Mouse (Mus musculus): Measurements from ENCODE around the gene Cacna1c. TPM values are rescaled to one million over a fixed set of nuclear protein-coding genes. Genes with fewer than 3 reads are reported as not detected.

Gene Cacna1c
- polyA plus RNA-seq, 1 experiment from 2014 or later = 44.0 TPM

- ATAC-seq (replicated peaks; ENCODE audit: insufficient number of reproducible peaks, low FRiP score, low TSS enrichment) = no peak
- Histone ChIP-seq H3K36me3 (ENCODE audit: control insufficient read depth, insufficient read depth, low read length) (no peaks in the 10 kb centered on the region; the same call in 1 of the 2 replicates), H3K4me1 (ENCODE audit: control insufficient read depth, insufficient read depth, low read length) (peaks cover 53% of the 10 kb centered on the region), H3K27ac (ENCODE audit: low read depth, low read length) (peak overlapping the region; percentile 17; the same call in 1 of the 2 replicates), H3K9me3 (replicated peaks; ENCODE audit: control insufficient read depth, low read length) (no peaks in the 10 kb centered on the region), H3K27me3 (ENCODE audit: control insufficient read depth, insufficient read depth, low read length) (no peaks in the 10 kb centered on the region), H3K4me2 (no peak overlapping the region; the same call in 1 of the 2 replicates), H3K9ac (ENCODE audit: low read depth, low read length) (no peak overlapping the region), H3K4me3 (ENCODE audit: low read depth, low read length) (no peak overlapping the region)
- 36% methylated on average over 3 of the region's 3 CpGs for WGBS (ENCODE audit: insufficient replicate concordance)
Measured at GRCm38 (mm10) chr6:119058896-119059295, 137.3 kb downstream of the Cacna1c start.

- Histone ChIP-seq H3K27ac (ENCODE audit: low read depth, low read length) (no peak overlapping the region), H3K9me3 (replicated peaks; ENCODE audit: control insufficient read depth, low read length) (no peaks in the 10 kb centered on the region), H3K27me3 (ENCODE audit: control insufficient read depth, insufficient read depth, low read length) (no peaks in the 10 kb centered on the region), H3K4me2 (no peak overlapping the region; the same call in 1 of the 2 replicates), H3K36me3 (ENCODE audit: control insufficient read depth, insufficient read depth, low read length) (no peaks in the 10 kb centered on the region; the same call in 1 of the 2 replicates), H3K9ac (ENCODE audit: low read depth, low read length) (no peak overlapping the region), H3K4me3 (ENCODE audit: low read depth, low read length) (no peak overlapping the region), H3K4me1 (ENCODE audit: control insufficient read depth, insufficient read depth, low read length) (peaks cover 49% of the 10 kb centered on the region)
- WGBS (ENCODE audit: insufficient replicate concordance) = 57% methylated on average over 8 of the region's 8 CpGs
- ATAC-seq (replicated peaks; ENCODE audit: insufficient number of reproducible peaks, low FRiP score, low TSS enrichment) = no peak
Measured at GRCm38 (mm10) chr6:119058461-119058860, 137.8 kb downstream of the Cacna1c start.

DNA sequence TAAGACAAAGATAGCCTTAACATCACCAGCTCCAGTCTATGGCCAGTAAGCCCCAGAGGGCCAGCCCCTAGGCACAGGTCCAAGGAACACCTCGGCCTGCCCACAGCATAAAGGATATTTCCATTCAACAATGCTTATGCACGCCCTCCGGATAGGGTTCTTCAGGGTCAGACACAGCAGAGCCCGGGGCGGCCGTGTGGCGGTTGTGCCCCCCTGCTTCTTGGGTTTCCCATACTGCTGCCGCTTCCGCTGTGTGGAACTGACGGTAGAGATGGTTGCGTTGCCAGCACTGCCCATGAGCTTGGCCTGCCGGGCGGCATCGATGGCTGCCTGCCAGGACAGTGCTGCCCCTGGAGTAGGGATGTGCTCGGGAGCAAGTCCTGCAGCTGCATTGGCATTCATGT is 139.1 kb downstream of the Cacna1c start:
- Histone ChIP-seq H3K27ac (ENCODE audit: low read depth, low read length) (no peak overlapping the region), H3K36me3 (ENCODE audit: control insufficient read depth, insufficient read depth, low read length) (no peaks in the 10 kb centered on the region; the same call in 1 of the 2 replicates), H3K27me3 (ENCODE audit: control insufficient read depth, insufficient read depth, low read length) (no peaks in the 10 kb centered on the region), H3K4me1 (ENCODE audit: control insufficient read depth, insufficient read depth, low read length) (peaks cover 43% of the 10 kb centered on the region), H3K9ac (ENCODE audit: low read depth, low read length) (no peak overlapping the region), H3K4me2 (no peak overlapping the region), H3K9me3 (replicated peaks; ENCODE audit: control insufficient read depth, low read length) (no peaks in the 10 kb centered on the region), H3K4me3 (ENCODE audit: low read depth, low read length) (no peak overlapping the region)
- ATAC-seq (replicated peaks; ENCODE audit: insufficient number of reproducible peaks, low FRiP score, low TSS enrichment) = no peak
- 86% methylated on average over 15 of the region's 15 CpGs for WGBS (ENCODE audit: insufficient replicate concordance)

DNA sequence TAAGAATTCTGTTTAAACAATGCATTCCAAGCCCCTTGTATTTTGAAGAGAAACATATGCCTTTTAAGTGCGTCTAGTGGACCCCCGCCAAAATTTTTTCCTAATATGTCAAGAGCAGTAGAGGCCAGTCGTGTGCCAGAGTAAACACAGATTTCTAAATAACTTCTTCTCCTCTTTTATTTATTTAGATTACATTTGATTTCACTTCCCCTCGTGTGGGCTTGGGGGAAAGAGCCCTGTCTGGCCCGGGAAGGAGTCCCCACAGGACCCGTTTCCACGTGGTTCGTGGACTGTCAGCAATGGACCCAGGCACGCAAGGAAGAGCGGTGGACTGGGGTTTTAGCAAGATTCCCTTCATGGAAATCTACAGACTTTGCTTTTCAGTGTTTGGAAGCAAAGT is 143.4 kb downstream of the Cacna1c start:
- no peak overlapping the region for H3K4me2 ChIP-seq
- no peak overlapping the region for H3K27ac ChIP-seq (ENCODE audit: low read depth, low read length)
- H3K36me3 ChIP-seq (ENCODE audit: control insufficient read depth, insufficient read depth, low read length) = no peaks in the 10 kb centered on the region; the same call in 1 of the 2 replicates
- WGBS (ENCODE audit: insufficient replicate concordance) = 71% methylated on average over 10 of the region's 10 CpGs
- no peak overlapping the region for H3K4me3 ChIP-seq (ENCODE audit: low read depth, low read length)
- no peaks in the 10 kb centered on the region for H3K27me3 ChIP-seq (ENCODE audit: control insufficient read depth, insufficient read depth, low read length)
- H3K9ac ChIP-seq (ENCODE audit: low read depth, low read length) = no peak overlapping the region
- H3K9me3 ChIP-seq (replicated peaks; ENCODE audit: control insufficient read depth, low read length) = no peaks in the 10 kb centered on the region
- peaks cover 23% of the 10 kb centered on the region; the same call in 1 of the 2 replicates for H3K4me1 ChIP-seq (ENCODE audit: control insufficient read depth, insufficient read depth, low read length)
- ATAC-seq (replicated peaks; ENCODE audit: insufficient number of reproducible peaks, low FRiP score, low TSS enrichment) = no peak

- Histone ChIP-seq H3K4me2 (no peak overlapping the region), H3K36me3 (ENCODE audit: control insufficient read depth, insufficient read depth, low read length) (no peaks in the 10 kb centered on the region; the same call in 1 of the 2 replicates), H3K4me1 (ENCODE audit: control insufficient read depth, insufficient read depth, low read length) (peaks cover 24% of the 10 kb centered on the region; the same call in 1 of the 2 replicates)
Measured at GRCm38 (mm10) chr6:119052366-119052765, 143.9 kb downstream of the Cacna1c start.

GRCm38 (mm10) chr6:119051721-119052120 is 144.5 kb downstream of the Cacna1c start:
- Histone ChIP-seq H3K4me3 (ENCODE audit: low read depth, low read length) (no peak overlapping the region), H3K4me2 (no peak overlapping the region), H3K27me3 (ENCODE audit: control insufficient read depth, insufficient read depth, low read length) (no peaks in the 10 kb centered on the region), H3K9ac (ENCODE audit: low read depth, low read length) (no peak overlapping the region), H3K9me3 (replicated peaks; ENCODE audit: control insufficient read depth, low read length) (no peaks in the 10 kb centered on the region), H3K4me1 (ENCODE audit: control insufficient read depth, insufficient read depth, low read length) (peaks cover 28% of the 10 kb centered on the region; the same call in 1 of the 2 replicates), H3K27ac (ENCODE audit: low read depth, low read length) (0 out of 2 replicates have a peak overlapping the region, but pooled peaks have one; percentile 4), H3K36me3 (ENCODE audit: control insufficient read depth, insufficient read depth, low read length) (no peaks in the 10 kb centered on the region; the same call in 1 of the 2 replicates)
- ATAC-seq (replicated peaks; ENCODE audit: insufficient number of reproducible peaks, low FRiP score, low TSS enrichment) = no peak
- 35% methylated on average over 2 of the region's 2 CpGs for WGBS (ENCODE audit: insufficient replicate concordance)

More at GRCm38 (mm10) chr6:119052366-119052765, 143.9 kb downstream of the Cacna1c start:
- Histone ChIP-seq H3K27me3 (ENCODE audit: control insufficient read depth, insufficient read depth, low read length) (no peaks in the 10 kb centered on the region), H3K27ac (ENCODE audit: low read depth, low read length) (no peak overlapping the region), H3K4me3 (ENCODE audit: low read depth, low read length) (no peak overlapping the region), H3K9ac (ENCODE audit: low read depth, low read length) (no peak overlapping the region), H3K9me3 (replicated peaks; ENCODE audit: control insufficient read depth, low read length) (no peaks in the 10 kb centered on the region)
- ATAC-seq (replicated peaks; ENCODE audit: insufficient number of reproducible peaks, low FRiP score, low TSS enrichment) = no peak
- 73% methylated on average over 15 of the region's 15 CpGs for WGBS (ENCODE audit: insufficient replicate concordance)

- Histone ChIP-seq H3K36me3 (ENCODE audit: control insufficient read depth, insufficient read depth, low read length) (no peaks in the 10 kb centered on the region), H3K9ac (ENCODE audit: low read depth, low read length) (no peak overlapping the region), H3K27ac (ENCODE audit: low read depth, low read length) (no peak overlapping the region), H3K9me3 (replicated peaks; ENCODE audit: control insufficient read depth, low read length) (no peaks in the 10 kb centered on the region), H3K4me2 (no peak overlapping the region), H3K4me3 (ENCODE audit: low read depth, low read length) (no peak overlapping the region), H3K27me3 (ENCODE audit: control insufficient read depth, insufficient read depth, low read length) (no peaks in the 10 kb centered on the region), H3K4me1 (ENCODE audit: control insufficient read depth, insufficient read depth, low read length) (peaks cover 47% of the 10 kb centered on the region)
- ATAC-seq (replicated peaks; ENCODE audit: insufficient number of reproducible peaks, low FRiP score, low TSS enrichment) = no peak
- WGBS (ENCODE audit: insufficient replicate concordance) = 74% methylated on average over 8 of the region's 8 CpGs
Measured at GRCm38 (mm10) chr6:119047340-119047739, 148.9 kb downstream of the Cacna1c start.

GRCm38 (mm10) chr6:119045498-119045897 is 150.7 kb downstream of the Cacna1c start:
- no peak for ATAC-seq (replicated peaks; ENCODE audit: insufficient number of reproducible peaks, low FRiP score, low TSS enrichment)
- H3K27me3 ChIP-seq (ENCODE audit: control insufficient read depth, insufficient read depth, low read length) = no peaks in the 10 kb centered on the region
- peaks cover 57% of the 10 kb centered on the region for H3K4me1 ChIP-seq (ENCODE audit: control insufficient read depth, insufficient read depth, low read length)
- H3K9me3 ChIP-seq (replicated peaks; ENCODE audit: control insufficient read depth, low read length) = no peaks in the 10 kb centered on the region
- H3K36me3 ChIP-seq (ENCODE audit: control insufficient read depth, insufficient read depth, low read length) = no peaks in the 10 kb centered on the region
- H3K4me3 ChIP-seq (ENCODE audit: low read depth, low read length) = no peak overlapping the region
- no peak overlapping the region for H3K27ac ChIP-seq (ENCODE audit: low read depth, low read length)
- WGBS (ENCODE audit: insufficient replicate concordance) = 72% methylated on average over 7 of the region's 7 CpGs
- H3K9ac ChIP-seq (ENCODE audit: low read depth, low read length) = 0 out of 2 replicates have a peak overlapping the region, but pooled peaks have one; percentile 12
- no peak overlapping the region for H3K4me2 ChIP-seq

GRCm38 (mm10) chr6:119044148-119044547 is 152.1 kb downstream of the Cacna1c start:
- no peak overlapping the region for H3K9ac ChIP-seq (ENCODE audit: low read depth, low read length)
- 42% methylated on average over 7 of the region's 7 CpGs for WGBS (ENCODE audit: insufficient replicate concordance)
- H3K9me3 ChIP-seq (replicated peaks; ENCODE audit: control insufficient read depth, low read length) = no peaks in the 10 kb centered on the region
- no peak overlapping the region for H3K4me3 ChIP-seq (ENCODE audit: low read depth, low read length)
- peaks cover 67% of the 10 kb centered on the region for H3K4me1 ChIP-seq (ENCODE audit: control insufficient read depth, insufficient read depth, low read length)
- no peak; the same call in 1 of the 2 replicates for ATAC-seq (replicated peaks; ENCODE audit: insufficient number of reproducible peaks, low FRiP score, low TSS enrichment)
- H3K36me3 ChIP-seq (ENCODE audit: control insufficient read depth, insufficient read depth, low read length) = no peaks in the 10 kb centered on the region
- H3K27me3 ChIP-seq (ENCODE audit: control insufficient read depth, insufficient read depth, low read length) = no peaks in the 10 kb centered on the region
- H3K4me2 ChIP-seq = no peak overlapping the region
- H3K27ac ChIP-seq (ENCODE audit: low read depth, low read length) = no peak overlapping the region; the same call in 1 of the 2 replicates

All from heart, embryonic 11.5 days (tissue).